Mouse (Mus musculus) urinary bladder, adult 18-20 months (tissue): ENCODE data around the gene Nin.
A peak's percentile ranks its signal among the peaks of the same experiment; 100 is the strongest.

Source experiments
- DNase-seq, 2 experiments: peaks; one replicate each; pipeline ENCODE4 v3.0.0; 2022; ENCODE audit warnings: low spot score in 2 of 2, mixed read lengths in 2 of 2

Nin gene

DNA sequence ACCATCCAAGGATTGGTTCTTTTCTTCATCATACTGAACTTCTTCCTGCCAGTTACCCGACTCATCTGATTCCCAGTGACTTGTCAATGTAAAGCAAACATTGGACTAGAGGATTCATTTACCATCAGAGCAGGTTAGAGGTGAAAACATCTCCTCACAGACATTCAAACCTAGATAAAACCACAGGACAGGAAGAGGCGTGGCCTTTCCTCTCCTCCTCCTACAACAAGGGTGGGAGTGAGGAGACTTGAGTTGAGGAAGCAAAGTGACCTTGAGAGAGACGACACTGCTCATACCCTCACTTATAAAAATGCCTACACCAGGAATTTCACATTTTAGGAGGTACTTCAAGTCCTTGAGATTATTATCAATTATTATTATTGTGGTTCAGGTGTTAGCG lies 95.4 kb downstream of the Nin start:
- DNase-seq = no peak

DNA sequence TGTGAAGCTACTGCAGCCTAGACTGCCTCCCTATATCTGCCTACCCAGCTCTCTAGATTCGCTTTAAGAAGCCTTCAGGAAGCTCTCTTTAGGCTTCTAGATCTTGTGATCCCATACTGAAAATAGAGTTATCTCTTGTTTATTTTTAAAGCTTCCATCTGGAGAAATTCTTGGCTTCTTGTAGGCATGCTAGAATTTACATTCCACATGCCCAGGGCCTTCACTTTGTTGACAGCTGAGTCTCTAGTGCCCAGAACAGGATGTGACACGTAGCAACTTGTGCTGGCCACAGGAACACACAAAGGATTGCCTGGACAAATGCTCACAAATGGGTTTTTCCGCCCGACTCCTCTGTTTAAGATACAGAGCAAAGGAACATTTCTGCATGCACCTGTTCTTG lies 97.6 kb downstream of the Nin start:
- no peak for DNase-seq

DNA sequence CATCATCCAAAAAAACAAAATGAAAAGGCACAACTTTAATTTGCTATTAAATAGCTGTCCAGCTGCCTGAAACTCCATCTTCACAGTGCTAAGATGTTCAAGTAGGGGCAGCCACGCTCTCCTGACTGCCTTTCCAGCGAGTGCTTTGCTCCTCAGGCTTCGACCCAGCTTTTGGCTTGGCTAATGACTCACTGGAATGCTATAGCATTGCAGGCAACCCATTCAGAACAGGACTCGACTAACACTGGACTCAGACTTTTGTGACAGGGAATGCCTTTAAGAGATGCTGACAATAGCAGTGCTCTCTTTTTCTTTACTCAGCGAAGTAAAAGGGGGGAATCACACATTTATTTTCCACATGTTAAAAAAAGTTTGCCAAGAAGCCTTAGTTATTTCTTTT lies 101.8 kb downstream of the Nin start:
- no peak for DNase-seq

DNA sequence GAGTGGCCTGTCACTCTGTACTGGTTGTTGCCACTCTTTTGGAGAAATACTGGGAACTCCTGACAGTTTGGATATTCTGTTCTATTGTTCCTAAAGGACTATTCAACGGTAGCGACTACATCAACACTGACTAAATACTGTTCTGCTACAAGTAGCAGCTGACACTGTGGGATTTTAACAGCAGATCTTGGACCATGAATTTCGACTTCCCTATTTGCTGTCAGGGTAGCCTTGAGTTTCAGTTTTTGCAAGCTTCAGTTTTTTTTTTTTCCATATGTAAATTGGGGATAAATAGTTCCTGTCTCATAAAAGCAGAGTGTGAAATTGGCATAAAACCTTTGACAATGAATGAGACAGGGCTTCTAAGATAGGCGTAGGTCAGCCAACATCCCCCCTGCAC lies 103.2 kb downstream of the Nin start:
- DNase-seq = no peak

DNA sequence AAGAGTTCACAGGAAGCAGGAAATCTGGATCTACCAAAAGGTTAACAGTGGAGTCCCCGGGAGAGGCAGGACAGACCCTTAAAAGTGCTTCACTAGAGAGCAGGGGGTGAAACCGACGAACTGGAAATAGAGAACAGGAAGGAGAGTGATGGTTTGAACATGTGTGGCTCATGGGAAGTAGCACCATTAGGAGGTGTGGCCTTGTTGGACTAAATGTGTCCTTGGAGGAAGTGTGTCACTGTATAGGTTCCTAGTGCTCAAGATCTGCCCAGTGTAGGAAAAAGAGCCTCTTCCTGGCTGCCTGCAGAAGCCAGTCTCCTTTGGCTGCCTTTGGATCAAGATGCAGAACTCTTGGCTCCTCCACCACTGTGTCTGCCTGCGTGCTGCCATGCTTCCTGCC lies 108.4 kb downstream of the Nin start:
- no peak for DNase-seq

DNA sequence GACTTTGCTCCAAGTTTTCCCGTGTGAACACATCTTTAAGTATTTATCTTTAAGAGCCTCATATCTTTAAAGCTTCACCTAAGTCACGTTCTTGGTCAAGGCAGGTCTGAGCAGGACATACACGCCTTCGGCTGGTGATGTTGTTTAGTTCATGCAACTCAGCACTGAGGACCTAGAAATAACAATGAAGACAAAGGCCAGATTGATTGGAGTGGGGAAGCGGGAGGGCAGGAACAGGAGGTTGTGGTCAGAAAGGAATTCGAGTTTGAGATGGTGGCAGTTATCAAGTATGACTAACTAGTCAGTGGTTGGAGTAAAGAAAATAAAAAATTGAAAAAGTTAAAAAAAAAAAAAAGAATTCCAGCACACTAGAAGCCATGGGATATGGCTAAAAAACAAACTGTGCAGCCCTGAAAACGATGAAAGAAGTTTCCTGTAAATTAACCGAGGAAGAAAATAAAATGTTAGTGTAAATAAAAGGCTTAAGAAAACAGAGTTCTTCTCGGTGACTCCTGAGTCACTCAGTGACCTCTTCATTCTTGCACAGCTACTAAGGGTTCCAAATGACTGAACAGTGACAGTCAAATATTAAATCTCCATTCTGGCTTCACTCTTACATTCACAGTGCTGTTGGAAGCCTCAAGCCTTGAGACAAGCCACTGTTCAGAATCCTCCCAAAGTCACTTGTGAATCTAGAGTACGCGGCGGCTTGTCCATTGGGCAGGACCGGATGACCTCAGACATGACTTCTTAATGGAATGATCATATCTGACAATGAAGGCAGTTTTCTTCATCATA lies 115.1 kb downstream of the Nin start:
- peak in 1 of 2 experiments; percentile 36 for DNase-seq

DNA sequence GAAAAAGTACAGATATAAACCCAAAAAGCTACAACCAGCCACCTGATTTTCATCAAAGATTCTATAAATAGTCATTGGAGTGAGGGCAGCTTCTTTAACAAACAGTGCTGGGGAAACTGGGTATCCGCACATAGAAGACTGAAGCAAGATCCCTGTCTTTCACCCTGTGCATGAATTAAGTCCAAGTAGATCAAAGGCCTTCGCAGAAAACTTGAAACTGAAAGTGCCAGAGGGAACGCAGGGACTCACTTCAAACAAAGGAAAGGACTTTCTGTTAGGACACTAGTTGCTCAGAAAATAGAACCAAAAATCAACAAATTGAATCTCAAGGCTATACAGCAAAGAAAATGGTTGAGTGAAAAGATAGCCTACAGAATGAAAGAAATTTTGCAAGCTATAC lies 118.1 kb downstream of the Nin start:
- DNase-seq = no peak

DNA sequence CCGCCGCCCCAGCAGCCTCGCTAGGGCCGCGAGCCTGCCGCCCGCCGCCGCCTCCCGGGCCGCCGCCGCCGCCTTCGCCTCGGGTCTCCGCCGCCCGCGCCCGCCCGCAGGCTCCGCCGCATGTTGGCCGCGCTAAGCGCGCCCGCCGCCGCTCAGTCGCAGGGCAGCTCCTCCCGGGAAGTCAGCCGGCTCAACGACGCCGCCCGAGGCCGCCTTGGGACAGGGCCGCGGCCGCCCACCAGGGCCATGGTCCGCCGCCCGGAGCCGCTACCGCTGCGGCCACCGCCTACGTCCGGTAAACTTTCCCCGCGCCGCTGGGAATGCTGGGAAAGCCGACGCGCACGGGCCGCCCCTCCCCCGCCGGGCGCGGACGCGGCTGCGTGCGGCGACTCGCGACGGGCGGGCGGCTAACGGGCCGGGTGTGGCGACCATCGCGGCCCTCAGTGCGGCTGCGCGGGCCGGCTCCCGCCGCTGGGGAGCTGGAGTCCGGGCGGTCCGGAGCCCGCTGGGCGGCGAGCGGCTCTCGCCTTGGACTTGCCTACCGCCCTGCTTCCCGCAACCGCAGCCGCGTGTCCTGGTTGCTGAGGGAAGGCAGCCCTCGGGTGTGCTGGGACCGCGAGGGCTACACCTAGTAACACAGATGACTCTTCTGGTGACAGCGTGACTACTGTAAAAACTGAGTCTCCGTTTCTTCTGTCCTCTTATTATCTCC lies 126.6 kb downstream of the Nin start, which contains the start of gene Sav1:
TSS of gene Sav1 (minus strand) at position 217 of the 712 bp plus-strand sequence.
- peak; percentile 84 to 87 for DNase-seq

DNA sequence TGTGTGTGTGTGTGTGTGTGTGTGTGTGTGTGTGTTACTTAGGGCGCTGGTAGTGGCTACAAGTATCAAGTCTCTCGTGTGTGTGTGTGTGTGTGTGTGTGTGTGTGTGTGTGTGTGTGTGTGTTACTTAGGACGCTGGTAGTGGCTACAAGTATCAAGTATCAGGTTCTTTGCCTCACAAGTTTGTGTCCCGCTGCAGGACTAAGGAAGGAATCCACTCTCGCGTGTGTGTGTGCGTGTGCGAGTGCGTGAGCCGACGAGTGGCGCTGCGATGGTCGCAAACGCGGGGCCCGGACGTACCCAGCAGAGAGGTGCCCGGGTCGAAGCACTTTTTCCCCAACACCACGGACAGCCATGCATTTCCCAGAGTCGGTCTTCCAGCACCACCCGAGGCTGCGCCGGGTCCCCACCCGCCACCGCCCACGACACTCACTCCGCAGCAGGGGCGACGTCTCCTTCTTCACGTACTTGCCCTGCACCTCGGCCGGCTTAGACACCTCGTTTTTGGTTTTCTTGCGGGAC lies 127.2 kb downstream of the Nin start:
- DNase-seq = peak in 1 of 2 experiments; percentile 8

DNA sequence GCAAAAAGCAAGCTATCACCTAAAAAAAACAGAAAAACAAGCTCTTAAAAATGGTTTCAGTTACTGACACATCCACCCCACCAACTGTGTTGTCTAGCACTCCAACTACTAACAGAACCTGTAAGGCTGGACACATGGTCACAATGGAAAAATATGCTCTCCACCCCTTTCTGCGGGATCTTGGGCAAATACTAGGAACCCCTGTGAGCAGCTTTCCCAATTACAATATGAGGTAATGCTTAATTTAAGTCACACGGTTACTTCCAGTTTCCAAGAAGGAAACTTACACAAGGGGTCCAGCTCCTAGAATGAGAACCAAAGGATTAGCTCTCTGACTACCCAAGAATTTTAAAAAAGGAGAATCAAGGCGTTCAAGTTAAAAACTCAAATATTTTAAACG lies 128.0 kb downstream of the Nin start:
- DNase-seq = no peak

DNA sequence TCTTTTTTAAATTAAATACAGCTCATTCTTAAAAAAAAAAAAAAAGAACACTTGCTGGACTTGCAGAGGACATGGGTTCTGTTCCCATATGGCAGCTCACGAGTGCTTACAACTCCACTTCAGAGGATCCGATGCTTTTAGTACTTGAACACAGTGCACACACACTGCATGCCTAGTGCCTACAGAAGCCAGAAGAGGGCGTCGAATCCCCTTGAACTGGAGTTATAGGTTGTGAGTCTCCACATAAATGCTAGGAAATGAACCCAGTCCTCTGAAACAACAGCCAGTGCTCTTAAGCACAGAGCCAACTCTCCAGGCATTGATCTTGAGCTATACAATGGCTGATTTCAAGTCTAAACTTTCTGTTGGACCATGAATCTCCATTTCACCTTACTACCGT lies 130.6 kb downstream of the Nin start:
- no peak for DNase-seq

DNA sequence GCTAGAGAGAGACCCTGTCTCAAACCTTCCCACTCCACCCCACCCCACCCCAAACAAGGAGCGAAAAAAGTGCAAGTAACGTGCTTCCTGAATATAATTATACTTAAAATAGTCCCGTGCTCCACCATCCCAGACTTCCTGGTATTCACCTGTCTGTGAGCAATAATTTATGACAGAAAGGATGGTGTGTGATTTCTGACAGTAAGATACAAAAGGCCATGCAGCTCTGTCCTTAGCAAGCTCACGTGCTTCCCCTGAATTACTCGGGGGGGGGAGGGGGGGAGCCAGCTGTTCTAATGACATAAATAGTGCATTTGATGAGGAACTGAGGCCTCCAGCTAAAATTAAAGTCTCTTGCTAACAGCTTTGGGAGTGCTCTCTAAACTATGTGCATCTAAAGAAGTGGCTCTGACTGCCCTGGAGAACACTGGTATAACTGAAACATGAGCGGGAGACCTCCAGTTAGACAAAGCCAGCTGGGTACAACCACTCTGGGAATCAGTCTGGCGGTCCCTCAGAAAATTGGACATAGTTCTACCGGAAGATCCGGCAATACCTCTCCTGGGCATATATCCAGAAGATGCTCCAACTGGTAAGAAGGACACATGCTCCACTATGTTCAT lies 136.0 kb downstream of the Nin start:
- no peak for DNase-seq

DNA sequence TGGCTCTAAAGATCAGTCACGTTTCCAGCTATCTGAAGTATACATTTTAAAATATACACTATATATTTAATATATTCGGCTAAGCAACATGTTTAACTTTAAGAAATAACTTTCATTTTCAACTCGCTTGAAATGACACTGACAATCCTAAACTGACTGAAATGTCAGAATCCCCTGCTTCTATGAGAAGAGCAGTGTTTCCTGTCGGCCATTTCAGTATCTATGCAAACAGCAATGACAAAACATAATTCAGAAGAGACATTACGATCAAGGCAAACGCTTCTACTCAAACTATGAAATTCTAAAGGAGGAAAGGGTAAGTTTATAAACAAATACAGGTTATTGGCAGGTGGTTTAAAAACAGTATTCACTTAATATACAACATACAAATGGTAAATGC lies 136.8 kb downstream of the Nin start:
- DNase-seq = no peak

DNA sequence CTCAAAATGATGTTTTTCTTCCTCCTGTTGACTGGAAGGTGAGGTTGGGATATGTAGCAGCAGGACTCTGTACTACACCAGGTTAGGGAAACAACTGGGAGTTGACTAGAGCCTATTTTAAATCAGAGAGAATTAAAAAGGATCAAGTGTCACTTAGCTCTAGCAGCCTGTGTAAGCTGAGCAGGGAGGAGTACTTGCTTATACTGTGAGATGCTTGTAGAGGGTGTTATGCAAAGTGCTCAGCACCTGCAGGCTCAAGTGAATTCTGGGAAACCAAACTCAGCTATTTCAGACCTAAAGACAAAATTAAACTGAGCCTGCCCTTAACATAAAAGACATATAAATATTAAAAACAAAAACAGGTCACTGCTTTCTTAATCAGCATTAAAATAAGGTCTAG lies 139.9 kb downstream of the Nin start:
- DNase-seq = no peak

DNA sequence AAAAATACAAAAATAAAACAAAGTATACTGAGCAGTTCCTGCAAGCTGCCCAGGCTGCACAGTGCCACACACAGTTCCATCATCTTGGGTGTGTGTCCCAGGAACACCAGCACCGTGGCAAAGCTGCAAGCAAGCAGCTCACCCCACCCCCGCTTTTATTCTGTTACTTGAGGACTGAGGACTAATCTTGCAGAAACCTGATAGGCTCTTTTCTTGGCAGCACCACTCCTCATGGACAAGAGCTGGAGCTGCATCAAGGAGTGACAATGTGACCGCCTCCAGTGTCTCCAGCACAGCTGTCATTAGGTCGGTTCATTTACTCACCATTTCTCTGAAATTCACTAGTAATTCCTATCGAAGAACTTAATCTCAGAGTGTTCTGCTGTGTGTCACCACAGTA lies 145.4 kb downstream of the Nin start:
- DNase-seq = no peak

DNA sequence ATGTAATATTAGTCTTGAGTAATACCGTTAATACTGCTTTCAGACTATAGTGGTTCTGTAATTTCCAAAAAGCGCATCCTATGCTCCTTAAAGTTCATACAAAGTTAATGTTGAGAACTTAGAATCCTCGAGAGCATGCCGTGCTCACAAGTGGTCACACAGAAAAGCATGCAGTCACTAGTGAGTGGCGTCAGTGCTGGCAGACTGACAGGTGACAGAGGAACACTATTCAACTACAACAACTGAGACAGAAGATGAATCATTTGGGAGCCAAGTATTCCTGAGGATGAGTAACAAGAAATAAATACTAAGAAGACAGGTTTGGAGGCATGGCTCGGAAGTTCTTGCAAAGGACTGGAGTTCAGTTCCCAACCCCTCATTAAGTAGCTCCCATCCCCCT lies 146.4 kb downstream of the Nin start:
- no peak for DNase-seq

DNA sequence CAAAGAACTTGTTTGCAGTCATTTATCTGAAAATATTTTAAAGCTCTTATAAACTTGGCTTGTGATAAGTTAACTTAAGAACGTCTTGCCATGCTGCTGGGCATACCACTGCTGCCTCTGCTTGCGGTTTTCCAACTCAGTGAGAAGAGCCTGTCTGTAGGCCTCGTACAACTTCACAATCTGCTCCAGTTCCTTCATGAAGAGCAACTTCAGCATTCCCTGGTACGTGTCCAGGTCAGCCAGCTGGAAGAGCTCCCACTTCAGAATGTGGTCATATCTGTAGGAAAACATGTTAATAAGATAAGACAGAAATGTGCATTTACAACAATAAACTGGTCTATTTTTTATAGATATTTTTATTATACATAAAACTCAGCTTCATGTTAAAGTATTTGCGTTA lies 147.4 kb downstream of the Nin start:
- no peak for DNase-seq

DNA sequence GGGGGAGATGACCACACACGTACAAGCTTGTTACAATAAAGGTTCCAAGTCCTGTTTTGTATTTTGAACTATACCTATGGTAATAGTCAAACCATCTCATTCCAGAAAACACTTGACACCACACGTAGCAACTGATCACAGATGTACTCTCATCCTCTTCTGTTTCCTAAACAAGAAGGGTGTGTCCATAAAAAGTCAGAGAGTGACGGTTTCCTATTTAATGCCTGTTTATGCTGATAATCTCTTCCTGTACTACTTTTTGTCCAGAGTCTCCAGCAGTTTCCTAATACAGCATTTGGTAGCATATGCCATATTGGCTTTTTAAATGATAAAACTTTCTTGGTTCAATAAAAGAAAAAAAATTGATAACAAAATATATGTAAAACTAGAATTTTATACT lies 147.9 kb downstream of the Nin start:
- no peak for DNase-seq

DNA sequence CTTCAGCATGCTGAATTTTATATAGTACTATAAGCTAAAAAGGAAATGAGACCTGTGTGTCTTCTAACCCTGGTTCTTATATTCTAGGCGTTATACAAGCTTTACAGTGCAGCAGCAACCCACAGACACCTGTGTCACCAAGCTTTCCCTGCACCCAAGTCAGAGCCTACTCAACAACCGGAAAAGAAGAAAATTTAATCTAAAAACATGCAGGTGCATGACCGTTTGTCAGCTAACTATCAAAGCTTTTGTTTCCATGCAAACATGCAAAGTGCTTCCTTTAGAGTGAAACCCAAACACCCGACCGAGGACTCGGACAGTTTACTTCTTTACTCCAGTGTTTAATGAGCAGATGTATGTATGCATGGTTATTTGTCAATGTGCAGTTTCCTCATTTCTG lies 150.4 kb downstream of the Nin start:
- DNase-seq = no peak

DNA sequence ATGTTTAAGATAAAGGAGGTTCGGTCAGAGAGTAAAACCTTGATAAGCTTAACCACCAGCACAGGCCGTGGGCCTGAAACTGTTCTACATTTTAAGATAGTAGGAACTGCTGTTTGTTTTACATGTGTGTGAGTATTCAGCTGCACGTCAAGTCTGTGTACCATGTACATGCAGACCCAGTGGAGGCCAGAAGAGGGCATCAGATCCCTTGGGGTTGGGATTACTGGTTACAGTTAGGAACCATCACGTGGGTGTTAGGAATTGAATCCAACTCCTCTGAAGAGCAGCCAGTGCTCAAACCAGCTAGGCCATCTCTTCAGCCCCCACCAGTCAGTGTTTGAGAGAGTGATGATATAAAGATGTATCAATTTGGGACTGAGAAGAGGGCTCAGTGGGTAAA lies 151.0 kb downstream of the Nin start:
- peak; percentile 32 to 55 for DNase-seq
